Mouse (Mus musculus): ENCODE data around the gene Adamts12.
A peak's percentile ranks its signal among the peaks of the same experiment; 100 is the strongest.

Gene Adamts12

GRCm38 (mm10) chr15:11064558-11065411, at the start of gene Adamts12:
Gene Adamts12 (plus strand): TSS chr15:11064790.
- DNase-seq (ENCODE audit: low read depth), result no peak

- DNase-seq (ENCODE audit: low read depth), result no peak
These were observed 49.7 kb upstream of the Adamts12 start for GRCm38 (mm10) chr15:11014931-11015330.

GRCm38 (mm10) chr15:11026801-11027561, 37.6 kb upstream of the Adamts12 start:
- DNase-seq (ENCODE audit: low read depth), result no peak

DNA sequence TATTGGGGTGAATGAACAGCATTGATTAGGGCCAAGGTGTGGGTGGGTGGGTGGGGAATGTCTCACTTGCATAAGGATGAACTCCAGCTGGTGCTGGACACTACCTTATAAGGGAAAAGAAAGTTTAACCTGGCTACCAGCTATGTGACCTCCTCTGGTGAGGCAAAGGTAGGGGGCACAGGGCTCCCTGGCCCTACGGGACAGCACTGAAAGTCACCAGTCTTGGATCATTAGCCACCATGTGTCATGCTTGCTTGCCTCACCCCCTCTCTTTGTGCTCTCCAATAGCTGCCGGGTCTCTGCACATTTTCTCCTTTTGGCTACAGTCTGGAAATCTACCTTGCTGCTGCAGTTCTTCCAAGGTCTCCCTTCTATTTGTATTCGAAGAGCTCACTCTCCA, 34.4 kb upstream of the Adamts12 start:
- no peak for DNase-seq (ENCODE audit: low read depth)

DNA sequence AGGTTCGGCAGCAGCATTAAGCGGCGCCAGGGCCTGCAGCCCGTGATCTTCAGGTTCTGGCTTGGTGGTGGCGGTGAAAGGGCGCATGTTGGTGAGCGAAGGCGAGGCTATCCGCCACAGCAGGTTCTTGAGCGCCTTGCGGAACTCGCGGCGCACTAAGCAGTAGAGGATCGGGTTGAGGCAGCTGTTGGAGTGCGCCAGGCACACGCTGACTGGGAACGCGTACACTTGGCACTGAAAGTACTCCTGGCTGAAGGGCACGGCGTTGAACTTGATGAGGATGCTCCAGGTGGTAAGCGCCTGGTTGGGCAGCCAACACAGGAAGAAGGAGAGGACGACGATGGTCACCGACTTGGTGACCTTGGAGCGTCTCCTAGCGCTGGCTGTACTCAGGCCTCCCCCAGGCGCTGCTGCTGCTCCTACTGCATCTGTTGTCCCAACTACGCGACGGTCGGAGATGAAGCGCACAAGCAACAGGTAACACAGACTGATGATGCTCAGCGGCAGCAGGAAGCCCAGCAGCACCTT, 28.6 kb upstream of the Adamts12 start:
- DNase-seq (ENCODE audit: low read depth), result no peak

DNA sequence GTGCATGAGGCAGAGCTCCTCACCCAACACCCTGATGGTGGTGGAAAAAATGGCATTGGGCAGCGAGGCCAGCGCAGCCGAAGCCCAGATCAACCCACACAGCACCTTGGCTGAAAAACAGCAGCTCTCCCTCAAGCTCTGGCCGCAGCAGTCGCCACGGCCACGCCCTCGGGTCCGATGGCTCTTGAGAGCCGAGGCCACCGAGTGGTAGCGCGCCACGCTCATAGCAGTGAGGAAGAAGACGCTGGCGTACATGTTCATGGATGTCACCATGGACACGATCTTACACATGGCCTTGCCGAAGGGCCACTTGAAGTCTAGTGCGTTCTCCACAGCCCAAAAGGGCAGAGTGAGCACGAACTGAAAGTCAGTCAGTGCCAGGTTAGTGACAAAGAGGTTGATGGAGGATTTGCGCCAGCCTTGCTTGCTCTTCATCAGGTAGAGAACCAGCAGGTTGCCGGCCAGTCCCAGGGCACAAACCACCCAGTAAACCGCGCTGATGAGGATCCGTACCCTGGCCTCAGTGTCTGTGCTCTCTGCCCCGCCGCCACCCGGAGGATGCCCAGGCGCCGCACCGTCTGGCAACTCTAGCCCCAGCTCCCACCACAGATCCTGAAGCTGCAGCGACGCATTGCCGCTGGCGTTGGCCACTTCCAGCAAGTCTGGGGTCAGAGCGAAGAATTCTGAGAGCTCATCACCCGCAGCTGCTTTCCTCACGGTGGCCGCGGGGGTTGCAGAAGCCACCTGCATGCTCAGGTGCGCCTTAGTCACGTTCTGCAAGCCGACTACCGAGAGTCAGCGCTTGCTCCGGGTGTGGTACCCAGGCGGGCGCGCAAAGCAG, 27.8 kb upstream of the Adamts12 start:
- DNase-seq (ENCODE audit: low read depth), result no peak

- DNase-seq (ENCODE audit: low read depth), result no peak
These were observed 27.3 kb upstream of the Adamts12 start for GRCm38 (mm10) chr15:11037376-11037695.

DNA sequence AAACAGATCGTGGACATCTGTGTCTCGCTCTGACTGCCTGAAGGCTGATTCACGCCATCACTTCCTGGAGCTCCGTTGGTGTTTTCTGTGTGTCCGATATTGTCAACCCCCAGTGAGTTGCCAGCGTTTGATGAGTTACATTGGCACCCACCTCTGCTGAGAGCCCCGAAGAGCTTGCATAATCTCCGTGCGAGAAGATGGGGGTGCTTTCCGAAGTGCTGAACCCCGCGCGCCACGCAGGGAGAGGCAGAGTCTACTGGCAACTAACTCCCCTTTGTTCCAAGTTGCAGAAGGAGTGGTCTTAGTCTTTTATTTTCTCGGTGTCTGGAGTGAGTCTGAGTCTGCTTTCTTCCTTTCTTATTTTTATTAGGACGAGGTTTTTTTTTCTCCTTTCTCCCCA, 26.9 kb upstream of the Adamts12 start, which contains the start of gene Rxfp3:
TSS of gene Rxfp3 (minus strand) at position 281 of the 400 bp plus-strand sequence.
- DNase-seq (ENCODE audit: low read depth), result no peak

DNA sequence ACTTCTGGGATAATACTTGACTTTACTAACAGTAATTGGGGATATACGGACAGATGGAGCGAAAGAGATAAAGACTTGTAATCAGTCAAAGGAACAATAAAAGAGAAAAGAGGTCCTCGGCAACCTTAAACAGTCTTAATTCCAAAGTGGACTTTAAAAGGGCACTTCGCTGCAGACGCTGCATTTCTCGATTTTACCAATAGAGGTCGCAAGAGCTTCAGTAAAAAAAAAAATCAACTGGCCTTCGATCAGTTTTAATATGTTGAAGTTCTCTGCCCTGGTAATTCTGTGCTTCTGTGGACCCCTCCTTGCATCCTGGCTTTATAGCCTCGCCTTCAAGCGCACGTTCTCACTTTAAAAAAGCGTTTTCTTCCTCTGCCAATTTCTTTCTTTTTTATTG, 26.1 kb upstream of the Adamts12 start:
- peak; percentile 28 for DNase-seq (ENCODE audit: low read depth)

DNA sequence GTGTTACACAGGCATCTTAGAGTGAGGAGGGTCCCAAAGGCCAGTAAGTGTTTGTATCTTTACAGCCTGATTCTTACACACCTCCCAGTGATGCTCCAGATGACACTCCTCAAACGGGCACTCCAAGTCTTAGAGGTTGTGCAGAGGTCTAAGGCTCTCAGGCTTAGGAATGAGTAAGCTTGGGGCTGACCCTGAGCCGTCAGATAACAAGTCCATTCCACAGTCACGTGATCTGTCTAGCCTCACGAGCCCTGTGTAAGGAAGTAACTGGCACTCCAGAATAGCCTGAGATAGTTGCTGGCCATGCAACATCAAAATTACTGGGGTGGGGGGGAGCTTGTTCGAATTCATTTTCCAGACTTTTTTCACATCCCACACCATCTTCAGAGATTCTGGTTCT, 24.5 kb upstream of the Adamts12 start:
- no peak for DNase-seq (ENCODE audit: low read depth)

- DNase-seq (ENCODE audit: low read depth), result no peak
These were observed 23.4 kb upstream of the Adamts12 start for GRCm38 (mm10) chr15:11041229-11041628.

DNA sequence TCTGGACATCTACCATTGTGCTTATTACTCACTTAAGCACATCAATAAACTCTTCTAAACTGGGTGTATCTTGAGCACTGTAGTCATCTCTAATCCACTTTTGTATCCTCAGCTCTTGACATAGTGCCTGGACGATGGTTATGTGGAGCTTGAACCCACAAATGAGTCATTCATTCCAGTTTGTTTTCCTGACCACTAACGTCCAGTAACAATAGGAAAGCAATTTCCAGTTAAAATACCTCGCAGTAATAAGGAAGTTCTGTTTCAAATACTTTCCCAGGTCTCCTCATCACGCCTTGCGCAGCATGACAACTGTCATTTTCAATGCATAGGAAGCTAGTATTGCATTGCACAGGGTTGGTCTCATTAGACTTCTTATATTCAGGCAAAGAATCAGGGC, 21.8 kb upstream of the Adamts12 start:
- no peak for DNase-seq (ENCODE audit: low read depth)

DNA sequence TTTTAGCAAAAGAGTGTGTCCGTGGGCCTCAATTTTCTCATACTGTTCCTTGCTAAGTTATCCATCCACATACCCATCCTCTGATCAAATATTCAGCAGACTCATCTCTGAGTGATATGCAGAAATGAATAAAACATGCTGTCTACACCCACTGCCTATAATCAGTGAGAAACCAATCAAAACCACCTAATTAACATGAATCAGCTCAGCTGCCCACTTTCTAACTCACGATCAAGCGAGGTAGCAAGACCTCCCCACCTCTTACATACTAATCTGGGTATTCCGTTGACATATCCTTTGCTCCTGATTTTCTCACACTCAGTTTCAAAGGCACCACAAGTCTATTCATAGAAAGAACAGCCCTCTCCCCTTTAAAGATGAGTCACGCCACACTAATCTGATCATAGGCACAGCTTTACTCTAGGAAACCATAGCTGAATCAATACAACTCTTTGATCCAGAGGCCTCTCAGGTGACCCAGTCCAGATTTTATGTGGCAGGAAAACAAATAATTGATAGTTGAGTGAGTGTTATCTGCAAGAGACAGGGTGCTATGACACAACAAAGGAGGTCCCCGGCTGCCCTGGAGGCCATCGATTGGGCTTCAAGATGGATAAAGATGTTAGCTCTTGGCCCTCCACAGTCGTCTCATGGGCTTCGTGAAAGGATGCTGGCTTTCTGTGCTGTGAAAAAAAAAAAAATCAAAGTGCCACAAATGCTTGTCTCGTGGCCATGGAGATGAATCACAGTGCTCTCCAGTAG, 10.7 kb upstream of the Adamts12 start:
- no peak for DNase-seq (ENCODE audit: low read depth)

DNA sequence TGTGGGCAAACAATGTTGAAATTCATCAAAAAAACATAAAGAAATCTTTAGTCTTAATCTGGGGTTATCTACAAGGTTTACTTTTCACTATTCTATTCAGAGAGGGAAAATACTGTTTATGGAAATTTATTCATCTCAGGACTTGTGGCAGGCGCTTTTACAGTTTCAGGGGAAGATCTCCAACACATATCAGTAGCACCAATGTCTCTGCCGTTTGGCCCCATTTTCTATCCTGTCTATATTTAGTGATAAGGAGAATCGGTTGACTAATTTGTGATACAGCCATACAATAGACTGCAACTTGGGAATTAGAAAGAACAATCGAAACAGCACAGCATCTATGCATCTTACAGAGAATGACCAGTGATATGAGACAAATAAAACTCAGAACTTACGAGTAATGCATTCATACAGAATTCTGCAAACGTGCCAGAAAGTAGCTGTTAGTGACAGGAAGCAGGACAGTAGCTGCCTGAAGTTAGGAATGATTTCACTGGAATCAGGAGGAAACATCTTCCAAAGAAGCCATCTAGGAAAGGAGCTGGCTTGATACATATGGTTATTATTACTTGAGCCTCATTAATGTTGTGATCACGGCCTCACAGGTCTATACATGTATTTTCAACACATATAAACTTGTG, 10.0 kb upstream of the Adamts12 start:
- no peak for DNase-seq (ENCODE audit: low read depth)

DNA sequence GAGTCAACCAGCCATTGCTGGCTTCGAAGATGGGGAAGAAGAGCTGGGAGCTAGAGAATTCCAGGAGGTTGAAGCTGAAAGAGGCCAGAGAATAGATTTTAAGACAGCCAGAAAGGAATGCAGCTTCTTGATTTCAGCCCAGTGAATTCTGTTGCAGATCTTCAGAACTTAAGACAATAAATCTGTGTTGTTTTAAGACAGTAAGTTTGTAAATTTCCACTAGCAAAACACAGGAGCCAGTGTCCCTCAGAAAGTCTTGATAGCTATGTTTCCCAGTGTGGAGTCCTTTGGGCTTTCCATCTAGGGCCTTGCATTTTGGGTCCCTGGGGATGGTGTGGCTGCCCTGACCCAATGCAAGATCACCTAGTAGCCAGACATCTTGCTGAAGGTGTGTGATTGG, 1.7 kb upstream of the Adamts12 start:
- DNase-seq (ENCODE audit: low read depth), result no peak

GRCm38 (mm10) chr15:11064160-11064557, 431 bp upstream of the Adamts12 start:
- no peak for DNase-seq (ENCODE audit: low read depth)

GRCm38 (mm10) chr15:11065528-11066171, 1.1 kb downstream of the Adamts12 start:
- DNase-seq (ENCODE audit: low read depth), result no peak

DNA sequence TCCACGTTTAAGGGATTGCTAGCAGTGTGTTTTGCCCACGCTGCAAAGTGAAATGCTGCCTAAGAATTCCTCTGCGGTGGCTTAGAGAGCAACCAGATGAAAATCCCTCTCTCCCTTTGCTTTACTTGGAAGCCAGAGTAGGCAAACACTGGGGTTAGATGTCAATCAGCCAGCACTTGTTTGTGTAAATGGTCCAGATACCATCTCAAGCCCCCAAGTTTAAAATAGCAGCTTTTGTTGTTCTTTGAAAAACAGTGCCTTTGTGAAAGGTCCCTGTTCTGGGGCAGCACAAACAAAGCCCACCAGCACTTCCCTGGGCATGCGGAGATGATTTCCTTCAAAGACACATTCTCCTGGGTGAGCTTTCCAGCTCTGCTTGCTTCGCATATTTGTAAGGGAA, 1.7 kb downstream of the Adamts12 start:
- DNase-seq (ENCODE audit: low read depth), result no peak

- DNase-seq (ENCODE audit: low read depth), result no peak
These were observed 3.3 kb downstream of the Adamts12 start for GRCm38 (mm10) chr15:11067891-11068290.

DNA sequence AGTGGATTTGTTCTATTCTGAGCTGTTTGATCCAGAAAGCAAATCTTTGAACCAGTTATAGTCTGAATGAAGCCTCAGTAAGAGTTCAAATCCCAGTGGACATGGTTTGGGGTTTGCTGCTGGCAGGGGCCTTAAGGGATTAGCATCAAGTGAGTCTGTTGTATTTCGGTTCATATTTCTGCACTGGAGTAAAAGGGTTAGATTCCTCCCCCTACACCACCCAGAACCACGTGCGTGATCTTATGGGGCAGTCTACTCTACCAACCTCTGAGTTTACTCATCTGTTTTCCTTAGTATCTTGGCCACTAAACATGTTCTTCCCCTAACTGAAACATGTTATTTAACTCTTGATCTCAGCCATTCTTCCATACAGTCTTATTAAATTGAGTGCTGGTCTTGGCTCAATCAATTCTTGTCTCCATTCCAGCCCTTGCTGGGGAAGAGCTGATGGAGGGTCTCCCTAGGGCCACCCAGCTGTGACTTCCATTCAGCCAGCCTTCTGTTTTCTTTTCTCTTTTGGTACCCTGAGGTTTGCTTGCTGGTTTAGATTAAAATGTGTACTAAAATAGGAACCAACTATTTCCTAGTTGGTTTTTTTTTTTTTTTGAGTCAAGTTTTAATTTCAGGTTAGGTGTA, 11.3 kb downstream of the Adamts12 start:
- DNase-seq (ENCODE audit: low read depth), result no peak

All from c-Kit-positive CD71-negative TER-119-negative erythroid progenitor cells, embryonic 14.5 days (primary cell).